In genomic region chr17:83705352-83706115, GRCm38 (mm10) we compare ENCODE assay signal across 8 mouse cellular contexts. TPM values are rescaled to one million over a fixed set of nuclear protein-coding genes. Genes with fewer than 3 reads are reported as not detected.
DNase-seq lines count a peak whose midpoint lies in the region; ATAC-seq and TF ChIP-seq lines count a peak whose summit lies in the region.

No protein-coding gene starts in this region.

- H3K4me2 ChIP-seq in liver, embryonic 13.5 days, result peak overlapping the region; percentile 97

- no peaks in the 10 kb centered on the region for H3K27me3 ChIP-seq in heart, adult 2 months (ENCODE audit: control insufficient read depth, insufficient read depth, low read length)
- H3K27me3 ChIP-seq in kidney, adult 2 months (replicated peaks; ENCODE audit: control insufficient read depth, insufficient read depth, low read length), result no peaks in the 10 kb centered on the region; the same call in 1 of the 2 replicates
- no peaks in the 10 kb centered on the region for H3K27me3 ChIP-seq in liver, embryonic 13.5 days

- H3K4me1 ChIP-seq in cortical plate, adult 2 months (ENCODE audit: control insufficient read depth, insufficient read depth, low read length), result peaks cover 3% of the 10 kb centered on the region
- no peaks in the 10 kb centered on the region; the same call in 1 of the 2 replicates for H3K4me1 ChIP-seq in heart, adult 2 months (ENCODE audit: control insufficient read depth, insufficient read depth, low read length)
- no peaks in the 10 kb centered on the region for H3K4me1 ChIP-seq in kidney, adult 2 months (ENCODE audit: control insufficient read depth, insufficient read depth, low read length)
- H3K4me1 ChIP-seq in liver, embryonic 13.5 days (replicated peaks), result peaks cover 72% of the 10 kb centered on the region

- no peak for TF ChIP-seq CTCF in cortical plate, adult 2 months (IDR thresholded peaks at IDR 0.05; ENCODE audit: extremely low read depth, insufficient read depth, low read length)
- TF ChIP-seq CTCF in heart, adult 2 months (IDR thresholded peaks at IDR 0.05), result no peak
- no peak for TF ChIP-seq CTCF in kidney, adult 2 months (conservative IDR thresholded peaks at IDR 0.05; ENCODE audit: insufficient read depth, insufficient read length, low read depth, low read length)

- peak overlapping the region; percentile 58 for H3K4me3 ChIP-seq in cortical plate, adult 2 months (ENCODE audit: insufficient read depth, low read length)
- peak overlapping the region; percentile 82 for H3K4me3 ChIP-seq in heart, adult 2 months
- peak overlapping the region; percentile 96 for H3K4me3 ChIP-seq in kidney, adult 2 months (ENCODE audit: insufficient read depth, low read depth, low read length)
- H3K4me3 ChIP-seq in liver, embryonic 13.5 days (replicated peaks), result peak overlapping the region; percentile 97

- peak; percentile 48 to 49 for DNase-seq in CD8-positive naive resting alpha-beta T cell, adult 2 months (ENCODE audit: low read depth in 2 of 2, low spot score in 2 of 2)
- DNase-seq in adipocyte (ENCODE audit: low spot score), result peak; percentile 49
- peak; percentile 62 to 70 for DNase-seq in heart, adult 2 months
- peak; percentile 49 for DNase-seq in kidney, adult 2 months
- DNase-seq in liver, embryonic 13.5 days, result peak; percentile 62
- peak; percentile 76 for DNase-seq in naive thymus-derived CD4-positive, alpha-beta T cell, adult 2 months (ENCODE audit: low read depth)
- DNase-seq in thymus, postnatal 14 days, result peak; percentile 55

- 3% methylated on average over 36 of the region's 38 CpGs for WGBS in heart, adult 2 months
- 4% methylated on average over 38 of the region's 38 CpGs for WGBS in kidney, adult 2 months
- WGBS in liver, embryonic 13.5 days (ENCODE audit: insufficient replicate concordance), result 2% methylated on average over 38 of the region's 38 CpGs

- H3K9me3 ChIP-seq in liver, embryonic 13.5 days (replicated peaks), result no peaks in the 10 kb centered on the region

- peak overlapping the region; percentile 85; the same call in 1 of the 2 replicates for H3K27ac ChIP-seq in cortical plate, adult 2 months (ENCODE audit: insufficient read depth, low read length)
- H3K27ac ChIP-seq in heart, adult 2 months, result peak overlapping the region; percentile 90
- peak overlapping the region; percentile 4; the same call in 1 of the 2 replicates for H3K27ac ChIP-seq in kidney, adult 2 months (ENCODE audit: insufficient read depth, low read depth, low read length)
- H3K27ac ChIP-seq in liver, embryonic 13.5 days, result peak overlapping the region; percentile 99

- intact Hi-C loops in heart, adult 2 months (cut with DNase I), result no loop called here

- peak; percentile 78 for ATAC-seq in liver, embryonic 13.5 days (ENCODE audit: low read depth)

- no peaks in the 10 kb centered on the region for H3K36me3 ChIP-seq in heart, adult 2 months (ENCODE audit: control insufficient read depth, insufficient read depth, low read length)
- no peaks in the 10 kb centered on the region for H3K36me3 ChIP-seq in kidney, adult 2 months (ENCODE audit: control insufficient read depth, insufficient read depth, low read length)
- H3K36me3 ChIP-seq in liver, embryonic 13.5 days, result peaks cover 17% of the 10 kb centered on the region

- TF ChIP-seq EP300 in heart, adult 2 months (IDR thresholded peaks at IDR 0.05; ENCODE audit: insufficient read depth, low read depth, low read length), result no peak

- peak overlapping the region; percentile 86 for H3K9ac ChIP-seq in heart, adult 2 months (ENCODE audit: low read depth, low read length)
- peak overlapping the region; percentile 100 for H3K9ac ChIP-seq in liver, embryonic 13.5 days

- peak; percentile 53; the same call in 1 of the 2 replicates for TF ChIP-seq POLR2A in cortical plate, adult 2 months (IDR thresholded peaks at IDR 0.05; ENCODE audit: extremely low read depth, insufficient read depth, low read length)
- TF ChIP-seq POLR2A in heart, adult 2 months (IDR thresholded peaks at IDR 0.05; ENCODE audit: insufficient read depth, low read depth, low read length), result peak; percentile 56; the same call in 1 of the 2 replicates
- no peak for TF ChIP-seq POLR2A in kidney, adult 2 months (IDR thresholded peaks at IDR 0.05; ENCODE audit: low read depth, low read length)

- no peaks in the 10 kb centered on the region for H3K79me2 ChIP-seq in heart, adult 2 months (replicated peaks; ENCODE audit: control insufficient read depth, insufficient read depth, low read length)

RNA-seq across cellular contexts. Expression of gene Mta3, which starts 0.4 kb away (rescaled TPM):
- 75.0 and 75.5 TPM in 2 replicates for polyA plus RNA-seq in cortical plate, adult 2 months (2012; rRNA removed)
- total RNA-seq in heart, adult 2 months (2021), result 10 to 100 TPM; 17.5 to 20.1 TPM
- polyA plus RNA-seq in heart, adult 2 months (2012; rRNA removed), result 15.1 and 19.2 TPM in 2 replicates
- 28.5 and 33.0 TPM in 2 replicates for polyA plus RNA-seq in kidney, adult 2 months (2012; rRNA removed)
- 44.1 and 50.4 TPM in 2 replicates for polyA plus RNA-seq in liver, embryonic 13.5 days (2015; fragmentation: Nextera tagmentation; extraction: Ambion mirVana)

Comparison
In these comparisons a context has a peak if more than half of its experiments do, and no peak if none do; other contexts are left out.
1. Peak in every context shown above with its lines: DNase-seq, ATAC-seq, H3K4me3 ChIP-seq and H3K27ac ChIP-seq.
2. H3K27ac ChIP-seq: peak in every context shown above with its lines; median percentile 99 in liver, embryonic 13.5 days; 90 in heart, adult 2 months; 85 in cortical plate, adult 2 months; 4 in kidney, adult 2 months.